Mouse (Mus musculus) embryonic fibroblast, embryonic 13.5 days (primary cell): ENCODE measurements around the gene Mapk9. TPM values are rescaled to one million over a fixed set of nuclear protein-coding genes. Genes with fewer than 3 reads are reported as not detected.
A peak's percentile ranks its signal among the peaks of the same experiment; 100 is the strongest.

Source experiments
- H3K27ac ChIP-seq: 2 replicates; pipeline ENCODE4 v1.5.1; 2012; ENCODE audit warnings: low read length, control low read depth, inconsistent platforms; ENCODE audit not compliant: insufficient read depth
- H3K4me1 ChIP-seq: 2 replicates; pipeline ENCODE4 v1.6.1; 2011; ENCODE audit warnings: low read length; ENCODE audit not compliant: control insufficient read depth, insufficient read depth
- H3K4me3 ChIP-seq: 2 replicates; pipeline ENCODE4 v1.5.1; 2011; ENCODE audit warnings: mild to moderate bottlenecking, control low read depth, low read length; ENCODE audit not compliant: insufficient read depth
- CTCF ChIP-seq: IDR thresholded peaks from 2 replicates; pipeline ENCODE4 v1.5.1; 2011; ENCODE audit warnings: mild to moderate bottlenecking, control low read depth, low read length, moderate library complexity, borderline replicate concordance; ENCODE audit not compliant: insufficient read depth
- POLR2A ChIP-seq: IDR thresholded peaks from 2 replicates; pipeline ENCODE4 v1.6.1; 2011; ENCODE audit warnings: low read depth, mild to moderate bottlenecking, control low read depth, low read length, moderate library complexity
- polyA plus RNA-seq: library from polyadenylated mRNA; stranded (reverse); fragments of >200 nt; gene quantifications from 2 replicates; pipeline ENCODE4 v1.2.4, GENCODE M21; 2011; ENCODE audit warnings: low read depth; ENCODE audit not compliant: missing spikeins, insufficient read length

Gene Mapk9
- polyA plus RNA-seq, 1 experiment: 68.5 TPM

DNA sequence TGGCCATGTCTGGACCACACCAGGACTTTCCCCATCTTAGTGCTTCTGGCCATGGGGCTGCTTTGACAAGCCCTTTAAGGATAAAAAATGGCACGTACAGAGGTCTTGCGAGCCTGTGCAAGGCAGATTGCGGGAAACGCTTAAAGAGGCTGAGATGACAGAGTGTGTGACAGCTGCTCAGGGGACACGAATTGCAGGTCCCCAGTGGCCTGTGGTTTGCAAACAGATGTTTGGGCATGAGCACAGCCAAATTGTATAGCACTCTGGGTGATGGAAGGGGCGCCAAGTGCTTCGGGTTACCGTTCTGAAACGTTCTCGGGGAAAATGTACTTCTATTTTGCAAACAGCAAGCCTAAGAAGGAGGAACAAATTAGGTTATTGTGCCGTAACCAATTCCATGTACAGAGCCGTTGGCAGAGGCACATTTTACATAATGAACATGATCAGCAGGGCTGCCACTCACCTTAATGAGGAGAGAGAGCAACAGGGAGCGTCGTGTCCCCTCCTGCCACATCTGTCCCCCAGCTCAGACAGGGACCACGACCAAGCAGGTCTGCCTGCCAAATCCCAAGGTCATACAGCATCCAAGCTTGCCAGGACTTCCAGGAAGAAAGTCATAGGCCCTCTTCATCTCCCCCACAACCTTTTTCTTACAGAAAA, 72.1 kb downstream of the Mapk9 start:
- H3K27ac ChIP-seq: no peak overlapping the region
- TF ChIP-seq POLR2A (no peak), CTCF (no peak)
- H3K4me1 ChIP-seq: no peaks in the 10 kb centered on the region
- H3K4me3 ChIP-seq: no peak overlapping the region

DNA sequence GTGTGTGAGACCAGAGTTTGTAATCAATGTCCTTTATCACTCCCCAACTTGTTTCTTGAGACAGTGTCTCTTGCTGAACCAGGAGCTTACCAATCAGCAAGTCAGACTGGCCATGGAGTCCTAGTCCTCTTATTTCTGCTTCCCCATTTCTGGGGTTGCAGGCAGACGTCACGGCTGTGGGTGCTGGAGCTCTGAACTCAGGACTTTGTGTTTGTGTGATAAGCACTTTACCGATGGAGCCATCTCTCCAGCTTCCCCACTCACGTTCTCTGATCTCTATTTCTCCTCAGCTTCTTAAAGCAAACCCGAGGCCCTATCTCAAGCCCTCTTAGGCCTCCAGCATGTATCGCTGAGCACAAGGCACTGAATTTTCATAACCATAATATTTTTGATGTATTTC, 72.8 kb downstream of the Mapk9 start:
- H3K4me1 ChIP-seq: no peaks in the 10 kb centered on the region
- no peak overlapping the region for H3K4me3 ChIP-seq
- no peak for TF ChIP-seq POLR2A
- no peak for TF ChIP-seq CTCF
- H3K27ac ChIP-seq: no peak overlapping the region

DNA sequence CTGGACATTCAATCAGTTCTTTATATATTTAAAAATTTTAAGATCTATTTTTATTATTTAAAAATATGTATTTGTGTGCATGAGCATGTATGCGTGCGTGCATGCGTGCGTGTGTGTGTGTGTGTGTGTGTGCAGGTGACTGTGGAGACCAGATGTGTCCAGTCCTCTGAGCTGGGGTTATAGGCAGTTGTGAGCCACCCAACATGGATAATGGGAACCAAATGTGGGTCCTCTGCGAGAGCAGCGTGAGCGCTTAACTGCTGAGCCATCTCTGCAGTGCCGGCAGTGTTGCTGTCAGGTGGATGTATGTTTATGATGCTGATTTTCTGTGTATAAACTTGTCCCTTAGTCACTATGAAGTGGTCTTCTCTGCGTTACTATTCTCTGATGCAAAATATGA, 77.0 kb downstream of the Mapk9 start:
- Histone ChIP-seq H3K27ac (no peak overlapping the region), H3K4me3 (no peak overlapping the region), H3K4me1 (no peaks in the 10 kb centered on the region)
- TF ChIP-seq CTCF (no peak), POLR2A (no peak)

DNA sequence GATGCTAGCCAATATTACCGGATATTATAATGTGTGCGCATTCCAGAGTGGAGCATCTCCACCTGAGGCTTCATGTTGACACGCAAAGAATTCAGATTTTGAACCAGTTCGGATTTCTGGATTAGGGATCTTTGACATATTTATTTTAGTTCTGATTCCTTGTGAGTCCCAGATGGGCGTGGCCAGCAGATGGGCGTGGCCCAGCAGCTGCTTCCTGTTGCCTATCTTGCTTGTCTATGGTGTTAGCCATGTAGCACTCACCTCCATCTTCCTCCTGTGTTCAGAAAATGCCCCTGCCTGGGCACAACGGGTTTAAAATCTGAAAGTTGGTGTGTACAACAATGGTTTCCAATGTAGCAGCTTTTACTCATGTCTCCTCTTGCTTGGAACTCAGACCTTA, 79.6 kb downstream of the Mapk9 start:
- Histone ChIP-seq H3K4me1 (no peaks in the 10 kb centered on the region), H3K4me3 (no peak overlapping the region), H3K27ac (no peak overlapping the region)
- TF ChIP-seq POLR2A: no peak
- TF ChIP-seq CTCF: no peak

DNA sequence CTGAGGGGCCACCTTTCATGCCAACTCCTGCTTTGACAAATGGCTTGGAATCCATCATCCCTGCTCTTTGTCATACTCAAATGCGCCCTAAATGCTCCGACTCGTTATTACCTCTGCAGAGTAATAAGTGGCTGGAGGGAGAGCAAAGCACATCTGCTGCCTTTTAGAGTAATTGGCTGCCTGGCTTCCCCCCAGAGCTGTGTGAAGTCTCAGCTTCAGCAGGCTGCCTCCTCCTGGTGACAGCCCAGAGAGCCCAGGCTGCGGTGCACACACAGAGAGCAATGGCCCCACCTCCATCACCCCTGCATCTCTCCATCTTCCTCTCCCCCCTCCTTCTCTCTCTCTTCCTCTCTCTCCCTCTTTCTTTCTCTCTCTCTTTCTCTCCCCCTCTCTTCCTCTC, 80.6 kb downstream of the Mapk9 start:
- H3K4me1 ChIP-seq: no peaks in the 10 kb centered on the region
- no peak overlapping the region for H3K27ac ChIP-seq
- no peak overlapping the region for H3K4me3 ChIP-seq
- TF ChIP-seq POLR2A: no peak
- TF ChIP-seq CTCF: no peak

DNA sequence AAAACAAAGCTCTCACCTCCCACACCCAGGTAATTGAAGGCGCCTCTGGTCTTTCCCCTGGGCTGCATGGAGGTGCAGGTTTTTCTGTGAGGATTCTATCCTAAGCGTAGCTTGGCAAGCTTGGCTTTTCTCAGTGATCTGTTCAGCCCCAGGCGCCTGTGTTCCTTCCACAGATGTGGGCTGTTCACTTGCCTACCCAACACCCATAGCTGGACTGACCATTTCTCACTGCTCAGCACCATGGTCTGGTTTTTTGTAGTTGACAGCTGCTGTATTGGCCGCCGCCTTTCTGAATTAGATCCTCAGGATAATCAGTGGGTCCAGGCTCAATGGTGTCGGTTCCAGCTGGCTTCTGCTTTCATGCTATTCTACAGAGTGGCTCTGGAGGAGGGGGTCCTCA, 81.1 kb downstream of the Mapk9 start:
- no peaks in the 10 kb centered on the region for H3K4me1 ChIP-seq
- no peak overlapping the region for H3K4me3 ChIP-seq
- TF ChIP-seq POLR2A: no peak
- no peak for TF ChIP-seq CTCF
- H3K27ac ChIP-seq: no peak overlapping the region

DNA sequence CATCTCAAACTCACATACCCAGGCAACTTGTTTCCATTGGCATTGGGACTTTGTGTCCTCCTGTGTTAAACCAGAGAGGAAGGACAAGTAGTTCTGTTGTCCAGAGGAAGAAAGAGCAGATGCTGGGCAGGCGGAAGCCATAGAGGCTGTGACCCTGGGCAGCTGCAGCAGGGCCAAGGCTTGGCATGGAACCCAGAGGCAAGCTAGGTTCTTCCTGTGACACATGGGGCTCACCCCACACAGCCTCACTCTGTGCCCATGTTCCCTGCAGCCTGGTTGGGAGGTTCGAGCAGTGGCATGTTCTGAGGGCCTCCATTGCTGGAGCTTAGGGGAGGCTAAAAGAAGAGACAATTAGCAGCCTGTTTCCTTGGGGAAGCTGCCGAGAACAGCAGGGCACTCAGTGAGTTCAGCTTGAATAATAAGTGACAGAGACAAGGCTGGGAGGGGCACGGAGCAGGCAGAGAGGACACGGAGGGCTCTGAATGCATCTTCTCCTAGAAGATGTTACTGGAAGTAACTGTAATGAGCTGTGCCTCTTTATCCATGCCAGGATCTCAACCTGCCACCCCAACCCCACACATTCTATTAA, 84.6 kb downstream of the Mapk9 start:
- H3K4me1 ChIP-seq: peaks cover 5% of the 10 kb centered on the region; the same call in 1 of the 2 replicates
- no peak overlapping the region for H3K4me3 ChIP-seq
- no peak overlapping the region for H3K27ac ChIP-seq
- no peak for TF ChIP-seq POLR2A
- no peak for TF ChIP-seq CTCF

DNA sequence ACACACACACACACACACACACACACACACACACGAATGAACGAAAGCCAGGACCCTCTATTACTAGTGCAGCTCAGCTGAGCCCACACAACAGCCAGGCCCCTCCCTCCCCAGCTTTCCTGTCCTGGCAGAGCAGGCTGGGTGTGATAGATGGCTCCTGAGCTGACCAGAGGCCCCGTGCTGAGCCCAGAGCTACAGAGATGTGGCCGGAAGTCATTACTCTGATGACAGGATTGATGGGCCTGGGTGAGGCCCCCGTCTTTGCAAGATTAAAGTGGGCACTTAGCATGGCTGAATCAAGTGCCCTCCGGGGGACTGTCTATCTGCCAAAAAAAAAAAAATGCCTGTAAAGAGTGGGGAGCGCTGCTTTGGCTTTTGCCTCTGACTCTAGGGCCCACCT, 85.3 kb downstream of the Mapk9 start:
- peaks cover 5% of the 10 kb centered on the region; the same call in 1 of the 2 replicates for H3K4me1 ChIP-seq
- TF ChIP-seq CTCF (no peak), POLR2A (no peak)
- H3K4me3 ChIP-seq: no peak overlapping the region
- no peak overlapping the region for H3K27ac ChIP-seq

DNA sequence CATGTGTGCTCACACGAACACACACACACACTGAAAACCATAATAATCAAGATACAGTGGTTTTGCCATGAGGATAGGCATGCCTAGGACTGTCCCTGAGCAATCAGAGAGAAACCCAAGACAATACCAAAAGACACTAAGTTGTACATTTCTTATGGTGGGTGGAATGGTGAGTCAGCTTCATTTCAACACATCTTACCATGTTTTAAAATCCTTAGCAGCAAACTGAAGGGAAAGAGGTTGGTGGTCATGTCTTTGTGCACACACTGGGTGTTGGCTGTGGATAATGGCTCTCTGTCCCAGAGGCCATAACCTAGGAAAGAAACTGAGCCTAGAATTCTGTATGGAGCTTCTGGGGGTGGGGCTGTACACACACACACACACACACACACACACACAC, 87.3 kb downstream of the Mapk9 start:
- Histone ChIP-seq H3K27ac (peak overlapping the region; percentile 93), H3K4me1 (peaks cover 5% of the 10 kb centered on the region; the same call in 1 of the 2 replicates), H3K4me3 (no peak overlapping the region)
- TF ChIP-seq CTCF: no peak
- no peak for TF ChIP-seq POLR2A

DNA sequence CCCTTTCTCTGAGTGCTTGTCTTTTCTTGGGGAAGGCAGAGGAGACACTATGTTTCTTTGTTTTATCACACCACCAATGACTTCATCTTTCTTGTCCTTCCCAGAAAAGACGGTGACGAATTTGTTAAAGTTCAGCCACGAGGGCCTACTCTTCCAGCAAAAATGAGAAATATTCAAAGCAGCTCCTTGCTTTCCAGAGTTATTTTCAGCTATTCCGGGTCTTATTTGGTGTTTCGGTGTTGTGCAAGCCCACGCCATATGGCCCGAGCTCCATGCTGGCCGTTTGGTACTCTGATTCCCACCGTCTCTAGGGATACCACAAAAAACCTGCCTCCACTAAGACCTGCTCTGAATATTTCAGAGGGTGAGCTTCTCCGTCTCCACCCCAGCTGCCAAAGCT, 87.8 kb downstream of the Mapk9 start:
- Histone ChIP-seq H3K4me3 (no peak overlapping the region), H3K4me1 (peaks cover 5% of the 10 kb centered on the region; the same call in 1 of the 2 replicates), H3K27ac (peak overlapping the region; percentile 93)
- no peak for TF ChIP-seq CTCF
- TF ChIP-seq POLR2A: no peak

Other genes with a start within 250 kb of the Mapk9 start
- gene Flt4, start 237.5 kb upstream of the Mapk9 start, polyA plus RNA-seq: 2.4 and 5.4 TPM in 2 replicates
- gene Scgb3a1, start 183.1 kb upstream of the Mapk9 start, polyA plus RNA-seq: not detected in 2 replicates
- gene Cnot6, start 134.0 kb upstream of the Mapk9 start, polyA plus RNA-seq: 66.6 and 94.8 TPM in 2 replicates
- gene Gfpt2, start 52.6 kb upstream of the Mapk9 start, polyA plus RNA-seq: 13.9 and 14.5 TPM in 2 replicates
- not detected in 2 replicates for gene Rasgef1c, start 55.1 kb downstream of the Mapk9 start, polyA plus RNA-seq
- gene Rnf130, start 178.6 kb downstream of the Mapk9 start, polyA plus RNA-seq: 28.5 and 31.9 TPM in 2 replicates